Mouse (Mus musculus): ENCODE data around the gene Ddx19b.
A peak's percentile ranks its signal among the peaks of the same experiment; 100 is the strongest.

The Ddx19b gene

GRCm38 (mm10) chr8:111049106-111049505 is 17.6 kb upstream of the Ddx19b start:
- TF ChIP-seq GATA4 (IDR thresholded peaks at IDR 0.05; ENCODE audit: insufficient replicate concordance, low read length), result no peak

- no peak for TF ChIP-seq GATA4 (IDR thresholded peaks at IDR 0.05; ENCODE audit: insufficient replicate concordance, low read length)
These were observed 17.1 kb upstream of the Ddx19b start for GRCm38 (mm10) chr8:111048694-111049093.

- no peak for TF ChIP-seq GATA4 (IDR thresholded peaks at IDR 0.05; ENCODE audit: insufficient replicate concordance, low read length)
These were observed 12.6 kb upstream of the Ddx19b start for GRCm38 (mm10) chr8:111044003-111044734.

- no peak for TF ChIP-seq GATA4 (IDR thresholded peaks at IDR 0.05; ENCODE audit: insufficient replicate concordance, low read length)
These were observed 11.0 kb upstream of the Ddx19b start for GRCm38 (mm10) chr8:111042546-111042945.

- no peak for TF ChIP-seq GATA4 (IDR thresholded peaks at IDR 0.05; ENCODE audit: insufficient replicate concordance, low read length)
These were observed 5.0 kb upstream of the Ddx19b start for GRCm38 (mm10) chr8:111036591-111036990.

- TF ChIP-seq GATA4 (IDR thresholded peaks at IDR 0.05; ENCODE audit: insufficient replicate concordance, low read length), result no peak
These were observed 2.7 kb upstream of the Ddx19b start for GRCm38 (mm10) chr8:111034276-111034675.

GRCm38 (mm10) chr8:111033482-111034215 is 2.1 kb upstream of the Ddx19b start:
- no peak for TF ChIP-seq GATA4 (IDR thresholded peaks at IDR 0.05; ENCODE audit: insufficient replicate concordance, low read length)

GRCm38 (mm10) chr8:111032916-111033315 is 1.4 kb upstream of the Ddx19b start, which contains the start of gene Aars:
Gene Aars, plus strand, starts transcription at chr8:111033144.
- TF ChIP-seq GATA4 (IDR thresholded peaks at IDR 0.05; ENCODE audit: insufficient replicate concordance, low read length), result no peak

GRCm38 (mm10) chr8:111030045-111030444 is 1.5 kb downstream of the Ddx19b start:
- TF ChIP-seq GATA4 (IDR thresholded peaks at IDR 0.05; ENCODE audit: insufficient replicate concordance, low read length), result no peak

GRCm38 (mm10) chr8:111029589-111029988 is 2.0 kb downstream of the Ddx19b start:
- TF ChIP-seq GATA4 (IDR thresholded peaks at IDR 0.05; ENCODE audit: insufficient replicate concordance, low read length), result no peak

- TF ChIP-seq GATA4 (IDR thresholded peaks at IDR 0.05; ENCODE audit: insufficient replicate concordance, low read length), result no peak
These were observed 4.1 kb downstream of the Ddx19b start for GRCm38 (mm10) chr8:111027391-111027937.

- TF ChIP-seq GATA4 (IDR thresholded peaks at IDR 0.05; ENCODE audit: insufficient replicate concordance, low read length), result peak; percentile 92; the same call in 1 of the 2 replicates
These were observed 33.7 kb downstream of the Ddx19b start, which contains the start of gene Ddx19a for GRCm38 (mm10) chr8:110997547-110998531. Gene Ddx19a, minus strand, starts transcription at chr8:110997800.

- TF ChIP-seq GATA4 (IDR thresholded peaks at IDR 0.05; ENCODE audit: insufficient replicate concordance, low read length), result no peak
These were observed 34.7 kb downstream of the Ddx19b start for GRCm38 (mm10) chr8:110996641-110997430.

GRCm38 (mm10) chr8:110990017-110990416 is 41.5 kb downstream of the Ddx19b start:
- no peak for TF ChIP-seq GATA4 (IDR thresholded peaks at IDR 0.05; ENCODE audit: insufficient replicate concordance, low read length)

Data from liver, adult (tissue).